Mouse (Mus musculus) monocyte, adult 2 months (primary cell): ENCODE measurements around the gene Cd164.
"Not testable (repeated sequence)": the region's sequence is repeated elsewhere in the genome, so short reads cannot be mapped to it uniquely, and the experiment has no call there.

Experiments used
- DNase-seq, 2 experiments: peaks; one replicate each; pipeline ENCODE4 v3.0.0; 2022; ENCODE audit warnings: low spot score in 2 of 2, low read depth in 1 of 2

Gene Cd164

DNA sequence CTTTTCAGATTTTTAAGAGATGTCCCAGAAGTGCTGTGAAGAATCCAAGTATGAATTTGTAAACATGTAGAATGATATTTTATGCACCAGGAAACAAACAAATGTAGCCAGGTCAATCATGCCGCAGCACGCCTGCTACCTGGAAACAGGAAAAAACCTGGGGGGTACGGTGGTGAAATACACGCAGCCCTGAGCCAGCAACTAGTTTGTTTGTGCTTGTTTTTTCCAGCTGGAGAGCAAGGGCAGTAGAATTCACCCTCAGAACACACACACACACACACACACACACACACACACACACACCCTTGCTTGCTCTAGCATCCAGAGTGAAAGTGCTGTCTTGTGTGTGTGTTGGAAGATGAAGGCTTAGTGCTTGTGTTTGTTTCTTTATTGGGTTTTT, 28.1 kb upstream of the Cd164 start:
- no peak for DNase-seq

- no peak for DNase-seq
Observed at GRCm38 (mm10) chr10:41500941-41501340, 18.3 kb upstream of the Cd164 start.

DNA sequence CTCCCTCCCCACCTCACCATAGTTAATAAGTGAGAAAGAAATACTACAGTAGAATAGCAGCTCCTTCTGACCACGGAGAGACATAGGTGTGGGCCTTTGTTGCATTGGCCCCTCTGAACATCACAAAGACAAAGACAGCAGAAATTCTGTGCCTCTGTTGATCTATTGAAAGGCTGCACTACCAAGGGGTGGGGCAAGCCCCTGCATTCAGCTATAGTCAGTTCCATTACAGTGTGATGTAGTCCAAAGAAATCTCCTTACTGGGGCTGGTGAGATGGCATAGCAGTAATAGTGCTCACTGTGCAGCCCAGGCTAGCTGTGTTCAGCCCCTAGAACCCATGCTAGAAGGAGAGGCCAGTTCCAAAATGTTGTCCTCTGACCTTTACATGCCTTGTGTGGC, 14.2 kb upstream of the Cd164 start:
- no peak for DNase-seq

- DNase-seq: not testable (repeated sequence)
Observed at GRCm38 (mm10) chr10:41505446-41505845, 13.8 kb upstream of the Cd164 start.

- no peak for DNase-seq
Observed at GRCm38 (mm10) chr10:41509160-41509559, 10.1 kb upstream of the Cd164 start.

- no peak for DNase-seq
Observed at GRCm38 (mm10) chr10:41514301-41514700, 4.9 kb upstream of the Cd164 start.

GRCm38 (mm10) chr10:41514921-41515320, 4.3 kb upstream of the Cd164 start:
- DNase-seq: no peak

GRCm38 (mm10) chr10:41518508-41518980, 670 bp upstream of the Cd164 start:
- peak; percentile 33 to 72 for DNase-seq

GRCm38 (mm10) chr10:41519640-41520409, 611 bp downstream of the Cd164 start:
- peak; percentile 16 to 37 for DNase-seq

- no peak for DNase-seq
Observed at GRCm38 (mm10) chr10:41520410-41520673, 1.1 kb downstream of the Cd164 start.

- DNase-seq: no peak
Observed at GRCm38 (mm10) chr10:41523386-41523785, 4.2 kb downstream of the Cd164 start.

DNA sequence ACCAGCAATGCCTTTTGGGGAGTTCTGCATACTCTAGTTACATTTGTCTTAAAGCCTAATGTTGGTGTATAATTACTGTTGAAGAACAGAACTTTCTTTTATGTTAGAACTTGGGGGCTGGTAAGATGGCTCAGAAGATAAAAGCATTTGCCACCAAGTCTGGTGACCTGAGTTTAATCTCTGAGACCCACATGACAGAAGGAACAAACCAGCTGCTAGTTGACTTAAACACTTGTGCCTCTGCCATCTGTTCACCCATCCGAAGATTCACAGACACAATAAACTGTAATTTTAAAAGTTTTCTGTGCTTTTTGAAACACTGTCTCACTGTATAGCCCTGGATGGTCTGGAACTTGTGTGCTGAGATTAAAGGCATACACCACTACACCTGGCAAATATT, 6.5 kb downstream of the Cd164 start:
- no peak for DNase-seq

GRCm38 (mm10) chr10:41529972-41530371, 10.8 kb downstream of the Cd164 start:
- DNase-seq: no peak

DNA sequence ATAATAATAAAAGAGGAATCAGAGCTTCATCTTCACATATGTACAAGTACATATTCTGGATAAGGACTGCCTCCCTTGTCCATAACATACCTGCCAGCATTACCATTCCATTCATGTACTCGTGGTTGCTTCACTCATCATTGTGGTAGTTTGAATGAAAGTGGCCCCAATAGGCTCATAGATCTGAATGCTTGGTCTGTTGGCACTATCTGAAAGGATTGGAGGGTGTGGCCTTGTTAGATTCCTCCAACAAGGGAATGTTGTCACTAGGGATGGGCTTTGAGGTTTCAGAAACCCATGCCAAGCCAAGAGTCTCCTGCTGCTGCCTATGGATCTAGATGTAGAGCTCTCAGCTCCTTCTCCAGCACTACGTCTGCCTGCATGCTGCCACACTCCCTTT, 16.8 kb downstream of the Cd164 start:
- DNase-seq: no peak

DNA sequence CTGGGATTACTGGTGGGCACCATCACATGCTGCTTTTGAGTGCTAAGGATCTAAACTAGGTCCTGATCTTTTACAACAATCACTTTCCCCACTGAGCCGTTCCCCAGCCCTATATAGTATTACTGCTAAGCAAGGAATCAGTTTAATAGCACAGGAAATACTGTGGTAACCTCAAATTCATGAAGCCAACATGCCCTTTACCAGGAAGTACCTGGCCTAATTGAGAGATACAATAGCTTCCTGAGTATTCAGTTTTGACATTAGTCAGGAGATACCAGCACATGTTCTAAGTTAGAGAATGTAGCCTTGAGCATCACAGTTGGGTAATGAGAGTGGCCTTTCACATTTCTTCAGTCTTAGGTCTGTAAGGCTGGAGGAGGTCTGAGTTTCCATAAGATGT, 17.5 kb downstream of the Cd164 start:
- DNase-seq: no peak

- DNase-seq: no peak
Observed at GRCm38 (mm10) chr10:41537226-41537982, 18.2 kb downstream of the Cd164 start.

GRCm38 (mm10) chr10:41537983-41538330, 18.7 kb downstream of the Cd164 start:
- no peak for DNase-seq

DNA sequence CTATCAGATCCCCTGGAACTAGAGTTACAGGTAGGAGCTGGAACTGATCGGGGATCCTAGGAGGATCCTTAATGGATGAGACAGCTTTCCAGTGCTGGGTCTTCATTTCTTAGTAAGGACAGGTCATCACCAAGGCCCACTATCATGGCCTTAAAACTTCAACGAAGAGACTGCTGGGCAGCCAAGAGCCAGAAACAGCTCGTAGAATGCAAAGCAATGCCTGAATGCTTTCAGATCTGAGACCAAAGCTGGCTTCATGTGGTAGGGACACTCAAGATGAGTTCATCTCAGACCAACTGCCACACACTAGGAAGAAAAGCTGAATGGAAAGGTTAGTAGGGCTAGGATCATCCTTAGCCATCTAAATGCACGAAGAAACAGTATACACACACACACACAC, 19.8 kb downstream of the Cd164 start:
- no peak for DNase-seq

DNA sequence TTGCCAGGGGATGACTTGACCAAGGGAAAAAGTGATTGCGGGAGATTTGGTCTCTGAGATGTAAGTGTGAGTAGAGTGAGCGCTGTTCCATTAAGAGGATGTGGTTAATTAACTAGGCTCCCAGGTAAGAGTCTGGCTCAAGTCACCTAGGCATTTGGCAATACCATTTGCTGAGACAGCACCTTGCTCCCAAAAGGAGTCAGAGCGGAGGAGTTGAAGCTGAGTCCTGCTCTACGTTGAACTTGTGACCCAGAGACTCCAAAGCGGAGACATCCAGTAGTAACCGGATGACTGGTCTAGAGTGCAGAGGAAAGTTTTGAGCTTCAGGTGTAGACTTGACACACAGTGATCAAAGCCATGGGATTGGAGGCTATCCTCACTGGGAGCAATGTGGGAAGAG, 22.8 kb downstream of the Cd164 start:
- no peak for DNase-seq

GRCm38 (mm10) chr10:41543439-41543838, 24.2 kb downstream of the Cd164 start:
- no peak for DNase-seq

- DNase-seq: no peak
Observed at GRCm38 (mm10) chr10:41543844-41544243, 24.6 kb downstream of the Cd164 start.

- no peak for DNase-seq
Observed at GRCm38 (mm10) chr10:41544481-41545190, 25.4 kb downstream of the Cd164 start.
